Mouse (Mus musculus) testis, adult 2 months (tissue): ENCODE measurements around the gene Itln1. TPM values are rescaled to one million over a fixed set of nuclear protein-coding genes. Genes with fewer than 3 reads are reported as not detected.
"Not testable (repeated sequence)": the region's sequence is repeated elsewhere in the genome, so short reads cannot be mapped to it uniquely, and the experiment has no call there.

Experiments
- H3K27ac ChIP-seq: fragments of 200-500 bp; 2 replicates; pipeline ENCODE4 v1.5.1; 2012; ENCODE audit warnings: low read depth, low read length; ENCODE audit not compliant: control insufficient read depth, insufficient read depth
- H3K27me3 ChIP-seq: fragments of 200-500 bp; 2 replicates; pipeline ENCODE4 v1.6.1; 2012; ENCODE audit warnings: mild to moderate bottlenecking, low read length, moderate library complexity; ENCODE audit not compliant: control insufficient read depth, insufficient read depth
- H3K36me3 ChIP-seq: fragments of 200-500 bp; 2 replicates; pipeline ENCODE4 v1.6.1; 2012; ENCODE audit warnings: mild to moderate bottlenecking, low read length; ENCODE audit not compliant: control insufficient read depth, insufficient read depth
- H3K4me1 ChIP-seq: fragments of 200-500 bp; 2 replicates; pipeline ENCODE4 v1.6.1; 2012; ENCODE audit warnings: low read length; ENCODE audit not compliant: control insufficient read depth, insufficient read depth
- H3K4me3 ChIP-seq: fragments of 200-500 bp; 2 replicates; pipeline ENCODE4 v1.5.1; 2012; ENCODE audit warnings: low read depth, mild to moderate bottlenecking, low read length, moderate library complexity, mixed read lengths; ENCODE audit not compliant: control insufficient read depth
- CTCF ChIP-seq: fragments of 200-500 bp; IDR thresholded peaks from 2 replicates; pipeline ENCODE4 v1.5.1; 2012; ENCODE audit warnings: low read depth, mild to moderate bottlenecking, inconsistent platforms, low read length, moderate library complexity; ENCODE audit not compliant: control insufficient read depth, insufficient read depth, insufficient replicate concordance
- POLR2A ChIP-seq: fragments of 200-500 bp; IDR thresholded peaks from 2 replicates; pipeline ENCODE4 v1.6.1; 2012; ENCODE audit warnings: low read depth, mild to moderate bottlenecking, inconsistent platforms, low read length, moderate library complexity; ENCODE audit not compliant: control insufficient read depth
- polyA plus RNA-seq: library from polyadenylated mRNA; depleted of rRNA; stranded (reverse); fragments of >200 nt; gene quantifications from 2 replicates; pipeline ENCODE4 v1.2.3, GENCODE M21; 2012; rRNA removed

The Itln1 gene
- polyA plus RNA-seq, 1 experiment, result 0.47 TPM

GRCm38 (mm10) chr1:171473920-171474640 is 61.0 kb downstream of the Itln1 start:
- no peak for TF ChIP-seq CTCF
- no peak for TF ChIP-seq POLR2A
- no peak overlapping the region for H3K4me3 ChIP-seq
- no peaks in the 10 kb centered on the region for H3K36me3 ChIP-seq
- no peak overlapping the region for H3K27ac ChIP-seq
- H3K4me1 ChIP-seq, result peaks cover 9% of the 10 kb centered on the region
- no peaks in the 10 kb centered on the region for H3K27me3 ChIP-seq

- no peak overlapping the region for H3K4me3 ChIP-seq
- peaks cover 8% of the 10 kb centered on the region for H3K4me1 ChIP-seq
- no peaks in the 10 kb centered on the region for H3K27me3 ChIP-seq
- H3K27ac ChIP-seq, result no peak overlapping the region
- TF ChIP-seq POLR2A (no peak), CTCF (no peak)
- H3K36me3 ChIP-seq, result no peaks in the 10 kb centered on the region
Observed at GRCm38 (mm10) chr1:171473506-171473905, 61.6 kb downstream of the Itln1 start.

DNA sequence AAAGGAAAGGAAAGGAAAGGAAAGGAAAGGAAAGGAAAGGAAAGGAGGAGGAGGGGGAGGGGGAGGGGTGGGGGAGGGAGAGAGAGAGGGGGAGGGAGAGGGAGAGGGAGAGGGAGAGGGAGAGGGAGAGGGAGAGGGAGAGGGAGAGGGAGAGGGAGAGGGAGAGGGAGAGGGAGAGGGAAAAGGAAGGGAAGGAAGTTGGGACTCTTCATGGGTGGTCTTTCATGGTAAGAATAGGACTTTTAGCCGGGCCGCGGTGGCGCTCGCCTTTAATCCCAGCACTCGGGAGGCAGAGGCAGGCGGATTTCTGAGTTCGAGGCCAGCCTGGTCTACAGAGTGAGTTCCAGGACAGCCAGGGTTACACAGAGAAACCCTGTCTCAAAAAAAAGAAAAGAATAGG is 63.2 kb downstream of the Itln1 start:
- H3K4me3 ChIP-seq, H3K4me1 ChIP-seq, H3K27me3 ChIP-seq, H3K36me3 ChIP-seq, H3K27ac ChIP-seq: not testable (repeated sequence)

GRCm38 (mm10) chr1:171471452-171471851 is 63.6 kb downstream of the Itln1 start:
- H3K36me3 ChIP-seq, result no peaks in the 10 kb centered on the region
- TF ChIP-seq POLR2A, result no peak
- TF ChIP-seq CTCF, result no peak
- no peak overlapping the region for H3K4me3 ChIP-seq
- no peak overlapping the region for H3K27ac ChIP-seq
- no peaks in the 10 kb centered on the region for H3K4me1 ChIP-seq
- no peaks in the 10 kb centered on the region for H3K27me3 ChIP-seq

DNA sequence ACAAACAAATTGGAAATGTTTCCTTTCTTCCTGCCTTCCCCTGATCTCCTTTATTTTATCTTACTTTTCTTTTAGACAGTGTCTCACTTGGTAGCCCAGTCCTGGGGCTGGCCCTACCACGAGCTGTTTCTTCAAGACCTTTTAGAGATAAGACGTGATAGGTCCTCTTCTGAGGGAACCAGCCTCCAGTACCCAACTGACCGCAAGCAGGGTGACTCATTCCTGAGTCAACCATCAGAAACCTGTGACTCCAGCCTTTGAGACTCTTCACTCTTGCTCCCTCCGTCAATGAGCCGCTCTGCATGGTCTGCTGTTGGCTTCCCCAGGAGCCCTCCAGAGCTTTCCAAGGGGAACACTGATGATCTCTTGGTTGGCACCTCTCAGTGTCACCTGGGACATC is 64.2 kb downstream of the Itln1 start:
- Histone ChIP-seq H3K27me3 (no peaks in the 10 kb centered on the region), H3K4me1 (no peaks in the 10 kb centered on the region), H3K4me3 (no peak overlapping the region), H3K27ac (no peak overlapping the region), H3K36me3 (no peaks in the 10 kb centered on the region)
- no peak for TF ChIP-seq CTCF
- no peak for TF ChIP-seq POLR2A

- no peaks in the 10 kb centered on the region for H3K27me3 ChIP-seq
- H3K27ac ChIP-seq, result no peak overlapping the region
- H3K4me1 ChIP-seq, result no peaks in the 10 kb centered on the region
- no peak overlapping the region for H3K4me3 ChIP-seq
- H3K36me3 ChIP-seq, result no peaks in the 10 kb centered on the region
- peak; percentile 17; the same call in 1 of the 2 replicates for TF ChIP-seq CTCF
- TF ChIP-seq POLR2A, result no peak
Observed at GRCm38 (mm10) chr1:171470371-171470871, 64.7 kb downstream of the Itln1 start.

DNA sequence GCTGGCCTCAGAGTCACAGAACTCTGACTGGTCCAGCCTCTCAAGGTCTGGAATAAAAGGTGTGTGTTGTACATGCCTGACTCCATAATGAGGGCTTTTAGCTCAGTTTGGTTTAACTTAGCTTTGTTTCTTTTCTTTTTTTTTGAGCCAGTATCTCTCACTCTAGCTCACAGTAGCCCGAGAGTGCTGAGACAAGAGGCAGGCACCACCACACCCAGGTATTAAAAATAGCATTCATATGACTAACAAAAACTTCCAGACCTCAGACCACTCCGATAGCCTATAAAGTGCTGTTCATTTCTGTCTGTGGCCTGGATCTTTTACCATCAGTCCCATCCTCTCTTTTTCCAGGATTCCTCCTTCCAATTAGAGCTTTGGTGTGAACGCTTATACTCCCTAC is 65.4 kb downstream of the Itln1 start:
- H3K27ac ChIP-seq, result no peak overlapping the region
- no peaks in the 10 kb centered on the region for H3K4me1 ChIP-seq
- no peaks in the 10 kb centered on the region for H3K27me3 ChIP-seq
- no peak for TF ChIP-seq CTCF
- TF ChIP-seq POLR2A, result no peak
- H3K4me3 ChIP-seq, result no peak overlapping the region
- H3K36me3 ChIP-seq, result no peaks in the 10 kb centered on the region

Other genes with a start within 250 kb of the Itln1 start
- gene Usp21, start 247.3 kb downstream of the Itln1 start, polyA plus RNA-seq, result 38.4 and 38.7 TPM in 2 replicates
- gene Ufc1, start 240.3 kb downstream of the Itln1 start, polyA plus RNA-seq, result 19.1 and 20.0 TPM in 2 replicates
- gene Dedd, start 206.1 kb downstream of the Itln1 start, polyA plus RNA-seq, result 158 and 176 TPM in 2 replicates
- 74.2 and 82.8 TPM in 2 replicates for gene Nit1, start 189.6 kb downstream of the Itln1 start, polyA plus RNA-seq
- 23.9 and 25.8 TPM in 2 replicates for gene Pfdn2, start 189.6 kb downstream of the Itln1 start, polyA plus RNA-seq
- gene Klhdc9, start 174.5 kb downstream of the Itln1 start, polyA plus RNA-seq, result 10.6 and 10.9 TPM in 2 replicates
- gene Nectin4, start 165.2 kb downstream of the Itln1 start, polyA plus RNA-seq, result 6.5 and 8.5 TPM in 2 replicates
- 8.0 and 11.5 TPM in 2 replicates for gene Arhgap30, start 146.3 kb downstream of the Itln1 start, polyA plus RNA-seq
- 24.4 and 28.8 TPM in 2 replicates for gene Usf1, start 124.0 kb downstream of the Itln1 start, polyA plus RNA-seq
- 0.82 and 1.4 TPM in 2 replicates for gene Tstd1, start 116.4 kb downstream of the Itln1 start, polyA plus RNA-seq
- gene F11r, start 97.8 kb downstream of the Itln1 start, polyA plus RNA-seq, result 20.2 and 28.6 TPM in 2 replicates
- 2.2 TPM in 2 replicates for gene Alyref2, start 31.8 kb downstream of the Itln1 start, polyA plus RNA-seq
- gene Cd244a, start 23.9 kb upstream of the Itln1 start, polyA plus RNA-seq, result 0.12 and 0.16 TPM in 2 replicates
- gene Ly9, start 72.1 kb upstream of the Itln1 start, polyA plus RNA-seq, result 0.81 and 0.84 TPM in 2 replicates
- 16.0 and 19.5 TPM in 2 replicates for gene Slamf7, start 117.7 kb upstream of the Itln1 start, polyA plus RNA-seq
- 1.2 and 1.9 TPM in 2 replicates for gene Cd48, start 146.7 kb upstream of the Itln1 start, polyA plus RNA-seq
- gene Slamf1, start 231.8 kb upstream of the Itln1 start, polyA plus RNA-seq, result 0.46 and 0.62 TPM in 2 replicates